Mouse (Mus musculus) olfactory bulb, adult 2 months (tissue): ENCODE data around the gene Syt9.

Experiments used
- CTCF ChIP-seq: fragments of 200-500 bp; IDR thresholded peaks from 2 replicates; pipeline ENCODE4 v1.5.1; 2012; ENCODE audit warnings: low read depth, mild to moderate bottlenecking, low read length, moderate library complexity; ENCODE audit not compliant: insufficient read depth
- POLR2A ChIP-seq: fragments of 200-500 bp; IDR thresholded peaks from 2 replicates; pipeline ENCODE4 v1.6.1; 2012; ENCODE audit warnings: mild to moderate bottlenecking, low read depth, low read length, moderate library complexity; ENCODE audit not compliant: insufficient read depth

DNA sequence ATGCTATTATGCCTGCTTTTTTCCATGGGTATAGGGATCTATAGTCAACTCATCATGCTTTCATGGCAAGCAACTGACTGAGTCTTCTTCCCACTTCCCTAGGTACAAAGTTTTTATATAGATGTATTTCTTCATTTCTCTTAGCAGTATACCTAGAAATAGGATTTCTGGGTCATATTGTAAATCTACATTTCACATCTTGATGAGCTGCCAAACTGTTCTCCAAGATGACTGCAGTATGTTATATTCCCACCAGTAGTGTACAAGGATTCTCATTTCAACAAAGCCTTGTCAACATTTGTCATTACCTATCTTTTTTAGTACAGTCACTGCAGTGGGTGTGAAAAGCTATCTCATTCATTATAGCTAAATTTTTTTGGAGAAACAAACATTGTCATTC, 19.1 kb downstream of the Syt9 start:
- no peak for TF ChIP-seq POLR2A
- TF ChIP-seq CTCF: no peak
